In the genomic region with DNA sequence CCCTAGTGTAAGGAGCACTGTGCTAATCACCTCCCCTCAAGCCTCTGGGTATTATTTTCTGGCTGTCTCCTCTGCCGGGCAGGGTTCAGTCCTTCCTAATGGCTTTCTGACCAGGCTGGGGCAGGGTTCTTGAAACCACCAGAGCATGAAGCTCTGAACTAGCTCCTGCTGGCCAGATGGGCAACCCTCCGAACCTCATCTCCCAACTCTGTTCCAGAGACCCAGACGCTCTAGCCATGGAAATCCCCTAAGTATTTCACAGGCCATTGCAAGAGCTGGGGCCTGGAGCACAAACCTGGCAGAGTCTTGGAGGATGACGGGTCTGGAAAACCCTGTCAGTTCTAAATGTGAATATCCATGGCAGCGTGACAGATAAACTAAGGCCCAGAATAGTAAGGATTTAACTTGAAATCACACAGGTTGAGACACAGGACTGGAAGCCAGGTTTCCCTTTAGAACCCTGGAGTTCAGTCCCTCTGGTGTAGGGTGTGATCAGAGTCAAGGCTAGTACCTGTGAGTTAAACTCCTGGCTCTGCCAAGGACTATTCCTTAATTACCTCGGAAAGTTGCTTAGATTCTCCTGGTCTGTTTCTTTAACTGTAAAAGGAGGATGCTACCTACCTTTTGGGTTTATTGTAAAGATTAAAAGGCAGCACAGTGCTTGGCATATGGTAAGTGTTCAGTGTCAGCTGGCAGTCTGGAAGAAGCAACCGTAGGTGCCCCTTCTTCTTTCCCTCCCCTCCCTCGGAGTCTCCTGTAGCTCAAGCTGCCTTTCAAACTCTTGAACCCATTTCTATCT, we compare ENCODE assay signal across 8 mouse cellular contexts. TPM values are rescaled to one million over a fixed set of nuclear protein-coding genes. Genes with fewer than 3 reads are reported as not detected.
DNase-seq lines count a peak whose midpoint lies in the region; ATAC-seq and TF ChIP-seq lines count a peak whose summit lies in the region.

Gene Trp53inp2 (plus strand): TSS at position 799 of the 799 bp plus-strand sequence.

- peak within 1 kb of the TSS; percentile 88 for H3K4me2 ChIP-seq in liver, embryonic 14.5 days (ENCODE audit: low read depth)
- peak within 1 kb of the TSS; percentile 86 for H3K4me2 ChIP-seq in stomach, postnatal 0 days (replicated peaks; ENCODE audit: low read depth)

- peaks cover 6 to 9% of the 10 kb centered on the region in 2 experiments; a peak in 3 of 4 replicates for H3K4me1 ChIP-seq in liver, embryonic 14.5 days (replicated peaks; ENCODE audit: control insufficient read depth in 2 of 2, insufficient read depth in 2 of 2, low read length in 1 of 2)
- peaks cover 4% of the 10 kb centered on the region; the same call in 1 of the 2 replicates for H3K4me1 ChIP-seq in stomach, postnatal 0 days (replicated peaks; ENCODE audit: control insufficient read depth, insufficient read depth)

- peak within 1 kb of the TSS; percentile 71 to 80 for H3K4me3 ChIP-seq in liver, embryonic 14.5 days (ENCODE audit: insufficient read depth in 1 of 2, low read depth in 2 of 2, low read length in 2 of 2)
- peak within 1 kb of the TSS; percentile 84 for H3K4me3 ChIP-seq in stomach, postnatal 0 days (ENCODE audit: low read depth, low read length)

- no peak for DNase-seq in left cerebral cortex, adult 18-20 months (ENCODE audit: low spot score in 2 of 2)
- DNase-seq in left cerebral cortex, adult 9 months (ENCODE audit: low spot score in 2 of 2): no peak
- DNase-seq in cerebellum, postnatal 10 days: peak; percentile 62 to 63
- DNase-seq in heart, adult 8-10 months (ENCODE audit: low spot score): no peak
- peak; percentile 86 for DNase-seq in kidney, adult 9 months
- DNase-seq in liver, embryonic 14.5 days (ENCODE audit: low read depth in 3 of 3, low spot score in 3 of 3): no peak
- DNase-seq in stomach, postnatal 0 days (ENCODE audit: low spot score): no peak
- DNase-seq in right cerebral cortex, postnatal 4 days: no peak

- no peak for TF ChIP-seq EP300 in liver, embryonic 14.5 days (IDR thresholded peaks at IDR 0.05; ENCODE audit: low read depth)
- no peak for TF ChIP-seq EP300 in stomach, postnatal 0 days (optimal IDR thresholded peaks at IDR 0.05)

- TF ChIP-seq CTCF in liver, embryonic 14.5 days (IDR thresholded peaks at IDR 0.05; ENCODE audit: low read depth): no peak
- TF ChIP-seq CTCF in stomach, postnatal 0 days (IDR thresholded peaks at IDR 0.05; ENCODE audit: low read depth): no peak

- H3K9ac ChIP-seq in liver, embryonic 14.5 days (replicated peaks): peak within 1 kb of the TSS; percentile 77
- peak within 1 kb of the TSS; percentile 93 for H3K9ac ChIP-seq in stomach, postnatal 0 days (ENCODE audit: low read length)

- H3K9me3 ChIP-seq in liver, embryonic 14.5 days (ENCODE audit: control insufficient read depth, low read length): no peaks in the 10 kb centered on the region
- H3K9me3 ChIP-seq in stomach, postnatal 0 days (ENCODE audit: control insufficient read depth, low read length): no peaks in the 10 kb centered on the region

- no peaks in the 10 kb centered on the region for H3K36me3 ChIP-seq in liver, embryonic 14.5 days (replicated peaks; ENCODE audit: control insufficient read depth, insufficient read depth, low read depth)
- no peaks in the 10 kb centered on the region for H3K36me3 ChIP-seq in stomach, postnatal 0 days (ENCODE audit: control insufficient read depth, insufficient read depth, low read length)

- peaks cover 12% of the 10 kb centered on the region for H3K27me3 ChIP-seq in liver, embryonic 14.5 days (ENCODE audit: control insufficient read depth, insufficient read depth, low read length)
- no peaks in the 10 kb centered on the region for H3K27me3 ChIP-seq in stomach, postnatal 0 days (ENCODE audit: control insufficient read depth, insufficient read depth, low read length)

- ATAC-seq in liver, embryonic 14.5 days (ENCODE audit: insufficient read depth): no peak
- ATAC-seq in stomach, postnatal 0 days (ENCODE audit: low FRiP score, low TSS enrichment): no peak

- 58% methylated on average over 8 of the region's 8 CpGs for WGBS in liver, embryonic 14.5 days (ENCODE audit: insufficient replicate concordance)
- 46% methylated on average over 8 of the region's 8 CpGs for WGBS in stomach, postnatal 0 days

- peak within 1 kb of the TSS; percentile 83 for H3K27ac ChIP-seq in liver, embryonic 14.5 days
- peak within 1 kb of the TSS; percentile 99 for H3K27ac ChIP-seq in stomach, postnatal 0 days (replicated peaks)

RNA-seq across cellular contexts. Expression of gene Trp53inp2, which starts in this region (rescaled TPM):
- 100 to 1,000 TPM; 114 to 126 TPM for total RNA-seq in left cerebral cortex, adult 18-20 months (2021)
- 100 to 1,000 TPM; 452 to 522 (median 499) TPM for total RNA-seq in heart, adult 8-10 months (2022)
- 2.2 and 2.7 TPM in 2 replicates for polyA plus RNA-seq in liver, embryonic 14.5 days (2012; rRNA removed)
- 1.4 and 1.9 TPM in 2 replicates for polyA plus RNA-seq in liver, embryonic 14.5 days (2014; fragmentation: Nextera tagmentation; extraction: Ambion mirVana)
- 29.4 and 37.1 TPM in 2 replicates for polyA plus RNA-seq in stomach, postnatal 0 days (2015; fragmentation: Nextera tagmentation; extraction: Ambion mirVana)

Comparison
In these comparisons a context has a peak if more than half of its experiments do, and no peak if none do; other contexts are left out.
1. DNase-seq: peak in cerebellum, postnatal 10 days (2 of 2) and kidney, adult 9 months (single experiment); none in left cerebral cortex, adult 18-20 months (0 of 2), left cerebral cortex, adult 9 months (0 of 2), heart, adult 8-10 months (single experiment), liver, embryonic 14.5 days (0 of 3), stomach, postnatal 0 days (single experiment) and right cerebral cortex, postnatal 4 days (single experiment).